Mouse (Mus musculus) kidney, postnatal 10 days (tissue): ENCODE results near the gene Dvl1.

ENCODE experiments used
- DNase-seq: peaks from one replicate; pipeline ENCODE4 v3.0.0; 2021; ENCODE audit warnings: mixed read lengths

Dvl1 gene

GRCm38 (mm10) chr4:155908751-155909150 is 61.5 kb downstream of the Dvl1 start:
- no peak for DNase-seq
